Mouse (Mus musculus) granulocyte monocyte progenitor cell, adult 5-6 weeks (primary cell): ENCODE results near the gene Dzip1. TPM values are rescaled to one million over a fixed set of nuclear protein-coding genes. Genes with fewer than 3 reads are reported as not detected.

Experiments
- ATAC-seq: replicated peaks from 2 replicates; pipeline ENCODE4 v1.8.0; 2016; ENCODE audit warnings: mild to moderate bottlenecking, moderate TSS enrichment, inconsistent platforms; ENCODE audit not compliant: poor library complexity, severe bottlenecking
- total RNA-seq, 2 experiments: library from RNA; stranded (forward) in 1 of 2; stranded (reverse) in 1 of 2; fragments of 200-712, 200-1000 nt in 1 of 2; fragments of >200 nt in 1 of 2; fragmentation: Nextera tagmentation in 1 of 2; gene quantifications; 2 replicates each; pipeline ENCODE4 v1.2.3; 2014 to 2017

Gene Dzip1
- total RNA-seq, 2 experiments from 2014 or later = not detected

- no peak for ATAC-seq
These were observed 46.8 kb downstream of the Dzip1 start for GRCm38 (mm10) chr14:118878346-118878910.

DNA sequence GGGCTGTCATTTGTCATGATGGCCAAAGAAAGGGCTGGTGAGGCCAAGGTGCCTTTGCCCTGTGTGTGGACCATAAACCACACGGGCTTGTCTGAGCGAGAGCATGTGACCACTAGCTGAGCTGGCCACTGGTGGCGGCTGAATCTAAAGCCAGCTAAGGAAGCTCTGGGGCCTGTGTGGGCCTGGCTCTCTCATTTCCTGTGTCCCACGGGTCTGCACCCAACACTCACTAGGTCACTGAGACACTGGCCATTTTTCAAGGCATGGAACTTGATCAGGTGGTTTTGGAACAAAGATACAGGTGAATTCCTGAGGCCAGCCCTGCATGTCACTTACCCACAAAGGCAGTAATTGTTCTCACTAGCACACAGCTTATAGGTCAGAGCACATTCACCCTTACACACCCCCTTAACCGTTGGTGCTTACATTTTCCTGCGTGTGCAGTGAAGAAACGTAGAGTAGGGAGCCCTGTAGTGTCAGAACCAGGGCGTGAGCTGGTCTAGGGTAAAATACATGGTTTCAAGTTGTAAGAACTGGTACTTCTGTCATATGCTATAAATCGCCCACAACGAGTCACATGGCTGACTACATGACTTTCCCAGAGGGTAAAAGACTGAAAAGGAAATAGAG lies 50.4 kb downstream of the Dzip1 start:
- no peak for ATAC-seq

DNA sequence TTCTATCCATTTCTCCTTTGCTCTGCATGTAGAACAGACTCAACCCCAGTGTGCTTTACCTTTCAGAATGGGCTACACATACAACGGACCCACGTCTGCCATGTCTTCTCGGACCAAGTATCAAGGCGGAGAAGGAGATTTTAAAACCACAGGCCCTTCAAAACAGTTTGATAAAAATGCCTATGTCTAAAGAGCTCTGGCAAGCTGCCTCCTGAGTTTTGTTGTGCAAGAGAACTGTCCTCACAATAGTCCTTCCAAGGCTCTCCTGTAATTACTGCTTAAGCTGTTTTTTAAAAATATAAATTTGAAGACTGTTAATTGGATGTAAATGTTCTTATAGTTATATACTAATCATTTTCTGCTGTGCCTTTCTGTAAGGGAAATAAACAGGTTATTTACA lies 51.1 kb downstream of the Dzip1 start:
- ATAC-seq = no peak

GRCm38 (mm10) chr14:118869712-118870111 lies 55.5 kb downstream of the Dzip1 start:
- peak; percentile 35 for ATAC-seq

DNA sequence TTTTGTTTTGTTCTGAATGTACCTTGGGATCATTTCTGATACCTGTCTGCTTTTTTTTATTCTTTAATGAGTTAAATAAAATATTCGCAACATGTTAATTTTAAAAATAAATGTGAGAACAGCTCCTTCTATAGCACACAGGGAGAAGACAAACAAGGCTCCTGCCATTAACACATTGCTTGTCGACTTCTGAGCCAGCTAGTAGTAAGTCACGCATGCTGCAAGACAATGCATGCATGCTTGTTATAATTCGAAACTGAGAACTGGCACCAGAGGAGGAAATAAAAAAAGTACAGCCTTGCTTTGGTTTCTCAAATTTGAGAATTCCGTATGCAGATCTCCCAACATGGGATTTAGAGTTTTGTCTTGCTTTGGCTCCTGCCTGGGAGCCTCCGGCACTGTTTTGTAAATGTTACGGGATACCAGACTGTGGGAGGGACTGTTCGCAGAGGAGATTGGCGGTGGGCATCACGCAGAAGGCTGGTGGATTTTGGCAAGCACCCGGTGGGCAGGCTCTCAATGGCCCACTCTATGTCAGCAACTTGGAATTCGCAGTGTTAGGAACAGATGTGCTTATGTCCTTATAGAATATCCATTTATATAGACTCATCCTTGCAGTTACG lies 57.0 kb downstream of the Dzip1 start:
- no peak for ATAC-seq

DNA sequence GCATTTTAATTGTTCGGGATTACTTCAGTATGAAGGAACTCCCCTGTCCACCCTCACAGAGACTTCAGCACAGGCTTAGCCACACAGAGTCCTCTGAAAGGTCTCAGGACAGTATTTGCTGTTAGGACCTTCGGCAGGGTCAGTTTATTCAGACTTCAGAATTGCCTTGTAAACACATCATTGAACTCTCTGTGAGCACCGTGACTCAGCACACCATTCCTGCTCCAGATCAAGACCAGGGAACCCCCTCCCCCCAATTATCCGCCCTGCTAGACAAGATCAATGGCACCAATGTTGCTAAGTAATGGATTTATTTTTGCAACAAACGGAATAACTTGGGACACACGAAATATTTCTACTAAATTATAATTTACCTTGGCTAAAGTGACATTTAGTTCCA lies 57.9 kb downstream of the Dzip1 start:
- ATAC-seq = no peak

GRCm38 (mm10) chr14:118866014-118866811 lies 59.0 kb downstream of the Dzip1 start:
- ATAC-seq = no peak

GRCm38 (mm10) chr14:118864905-118865304 lies 60.4 kb downstream of the Dzip1 start:
- no peak for ATAC-seq

DNA sequence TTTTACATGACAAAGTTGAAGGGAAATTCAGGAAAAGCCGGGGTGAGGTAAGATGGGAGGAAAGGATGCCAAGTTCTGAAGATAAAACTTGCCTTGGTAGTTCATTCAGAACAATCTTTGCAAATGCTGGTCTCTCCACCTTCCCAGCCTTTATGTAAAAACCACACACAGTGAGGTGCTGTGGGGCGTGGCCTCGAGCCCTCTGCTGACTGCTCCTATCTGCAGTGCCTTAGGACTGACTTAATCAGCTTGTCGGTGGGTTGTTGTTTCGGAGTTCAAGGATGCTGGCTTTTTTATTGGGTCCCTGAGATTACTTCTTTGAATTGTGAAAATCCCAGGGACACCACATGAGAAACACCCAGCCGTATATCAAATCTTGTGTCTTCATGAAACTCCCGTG lies 63.0 kb downstream of the Dzip1 start:
- no peak for ATAC-seq

DNA sequence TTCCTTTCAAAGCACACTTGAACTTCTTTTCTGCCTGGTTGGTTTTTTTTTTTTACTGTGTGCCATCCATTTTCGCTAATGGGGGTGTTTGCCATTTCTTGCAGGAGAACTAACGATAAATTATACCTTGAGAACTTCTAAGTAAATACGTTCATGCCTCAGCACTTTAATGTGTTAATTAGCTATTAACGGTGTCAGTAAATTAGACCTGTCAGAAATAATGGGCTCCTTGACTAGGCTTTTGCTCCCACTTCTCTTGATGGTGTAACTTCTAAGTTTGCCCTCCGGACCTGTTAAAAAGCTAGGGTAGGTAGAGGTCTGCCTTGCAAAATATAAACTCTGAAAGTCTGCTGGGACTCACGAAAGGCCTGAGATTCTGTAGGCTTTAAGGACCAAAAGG lies 66.9 kb downstream of the Dzip1 start:
- ATAC-seq = no peak

DNA sequence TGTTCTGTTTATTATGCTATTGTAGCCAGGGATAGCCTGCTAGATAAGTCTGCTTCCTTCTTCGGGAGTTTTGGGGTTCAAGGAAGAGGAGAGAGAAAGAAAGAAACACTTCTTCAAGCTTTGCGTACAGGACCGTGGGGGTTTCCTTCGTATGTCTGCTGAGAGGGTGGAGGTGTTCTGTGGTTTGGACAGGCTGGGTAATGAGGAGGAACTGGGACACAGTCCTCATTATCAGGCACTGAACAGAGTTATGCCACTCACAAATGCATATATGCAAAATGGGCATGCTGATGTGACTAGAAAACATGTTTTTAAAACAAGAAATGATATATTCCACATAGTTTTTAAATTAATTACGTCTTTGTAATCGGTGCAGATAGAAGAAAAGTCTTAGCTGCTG lies 68.7 kb downstream of the Dzip1 start:
- no peak for ATAC-seq

DNA sequence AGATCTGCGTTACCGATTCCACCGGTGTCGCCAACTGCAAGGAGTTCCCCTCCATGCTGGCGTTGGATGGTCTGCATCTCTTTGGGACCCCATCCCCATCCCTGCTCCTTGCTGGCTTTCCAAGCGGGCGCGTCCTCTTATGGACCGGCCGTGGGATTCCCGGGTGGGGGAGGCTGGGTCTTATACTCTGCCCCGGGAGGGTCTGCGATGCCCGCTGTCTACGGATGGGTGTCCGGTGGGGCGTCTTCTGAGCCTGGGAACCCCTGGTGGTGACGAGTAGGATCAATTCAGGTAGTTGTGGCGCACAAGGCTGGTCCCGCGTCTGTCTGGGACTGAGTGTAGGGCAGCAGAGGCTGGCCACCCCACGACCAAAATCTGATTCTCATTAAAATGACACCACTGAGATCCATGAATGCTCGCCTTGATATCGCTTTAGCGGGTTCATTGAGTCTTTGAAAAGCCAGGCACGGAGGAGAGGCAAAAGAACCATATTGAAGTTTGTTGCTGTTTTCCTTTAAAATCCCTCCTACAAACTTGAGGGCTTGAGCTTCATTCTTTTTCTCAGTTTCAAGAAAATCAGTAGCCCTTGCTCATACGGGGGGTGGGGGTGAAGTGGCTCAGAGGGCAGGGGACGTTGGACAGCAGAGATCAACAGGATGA lies 70.0 kb downstream of the Dzip1 start:
- peak; percentile 18; the same call in 1 of the 2 replicates for ATAC-seq

DNA sequence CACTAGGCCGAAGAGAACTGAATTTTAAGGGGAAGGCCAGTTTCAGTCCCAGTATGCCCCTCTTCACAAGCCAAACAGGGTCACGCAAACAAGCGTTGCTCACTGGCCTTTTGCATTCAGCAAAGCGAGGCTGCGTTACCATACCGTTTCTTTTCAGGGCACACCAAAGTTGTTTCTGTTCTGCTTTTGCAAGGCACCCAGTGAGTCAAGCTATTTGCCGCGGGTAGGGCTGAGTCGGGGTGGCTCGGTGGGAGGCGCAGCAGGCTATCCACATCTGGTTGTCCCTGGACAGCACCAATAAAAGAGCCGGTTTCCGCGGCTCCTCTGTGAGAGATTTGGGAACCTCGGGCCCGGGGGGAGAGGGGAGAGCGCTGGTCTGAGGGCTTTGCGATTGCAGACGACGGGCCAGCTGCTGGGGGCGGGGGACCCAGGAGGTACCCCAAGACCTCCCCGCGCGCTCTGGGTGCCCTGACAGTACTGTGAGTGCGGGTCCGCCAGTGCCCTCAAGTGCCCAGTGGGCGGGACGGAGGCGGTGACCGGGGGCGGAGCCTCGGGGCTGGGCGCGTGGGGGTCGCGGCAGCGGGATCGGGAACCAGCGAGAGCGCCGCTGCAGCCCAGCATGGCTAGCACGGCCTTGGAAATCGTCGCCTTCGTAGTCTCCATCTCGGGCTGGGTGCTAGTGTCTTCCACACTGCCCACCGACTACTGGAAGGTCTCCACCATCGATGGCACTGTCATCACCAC lies 70.7 kb downstream of the Dzip1 start:
- ATAC-seq = peak; percentile 85

DNA sequence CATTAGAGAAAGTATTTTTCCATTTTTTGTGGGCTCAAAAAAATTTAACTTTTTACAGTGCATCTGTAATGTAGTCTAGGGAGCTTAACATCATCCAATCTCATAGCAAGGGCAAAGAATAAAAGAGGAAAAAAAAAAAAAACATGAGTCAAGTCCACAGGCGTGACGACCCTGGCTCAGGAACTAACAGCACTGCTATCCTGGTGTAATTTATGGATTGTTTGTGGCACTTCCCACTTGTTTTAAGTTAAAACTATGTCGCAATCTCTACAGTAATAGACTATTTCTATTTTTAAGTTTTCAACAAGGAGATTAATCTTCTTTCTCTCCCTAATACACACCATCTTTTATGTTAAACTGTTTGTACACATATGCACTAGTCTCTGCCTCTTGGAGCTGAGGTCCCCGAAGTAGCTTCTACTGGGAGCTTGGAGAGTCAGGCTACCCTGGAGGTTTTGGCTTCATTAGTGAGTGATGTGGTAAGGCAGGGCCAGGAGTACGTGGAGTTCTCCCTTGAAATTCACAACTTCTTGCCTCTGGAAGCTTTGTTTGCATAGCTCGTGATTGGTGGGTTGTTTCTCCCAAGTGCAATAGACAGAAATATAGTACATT lies 73.7 kb downstream of the Dzip1 start:
- no peak for ATAC-seq

- ATAC-seq = peak; percentile 23
These were observed 74.6 kb downstream of the Dzip1 start for GRCm38 (mm10) chr14:118850696-118851035.

DNA sequence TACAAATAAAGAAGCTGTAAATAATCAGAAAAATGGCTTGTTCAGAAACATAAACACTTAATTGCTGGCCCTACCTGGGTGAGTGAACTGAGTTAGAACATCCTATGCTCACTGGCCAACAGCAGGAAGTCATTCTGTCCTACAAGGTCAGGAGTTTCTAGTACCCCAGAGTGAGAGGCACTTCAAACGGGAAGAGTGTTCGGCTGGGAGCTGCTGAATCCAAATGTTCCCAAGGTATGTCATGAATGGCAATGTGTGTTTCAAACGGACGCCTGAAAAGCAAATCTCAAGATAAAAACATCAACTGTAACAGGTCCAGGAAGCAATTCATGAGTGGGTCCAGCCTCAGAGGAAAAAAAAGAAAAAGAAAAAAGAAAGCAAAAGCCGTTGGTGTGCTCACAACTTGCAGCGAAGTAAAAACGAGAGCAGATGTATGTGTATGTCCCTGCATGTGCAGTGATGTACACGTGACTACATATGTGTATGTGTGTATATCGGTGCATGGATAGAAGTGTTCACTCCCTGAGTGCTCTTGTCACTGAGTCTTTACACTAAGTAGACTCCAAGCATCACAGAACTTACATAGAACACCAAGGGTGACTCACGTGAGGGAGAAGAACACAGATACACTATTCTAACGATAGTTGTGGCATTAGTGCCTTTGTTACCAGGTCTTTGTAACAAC lies 75.1 kb downstream of the Dzip1 start:
- peak; percentile 6; the same call in 1 of the 2 replicates for ATAC-seq

- no peak for ATAC-seq
These were observed 77.1 kb downstream of the Dzip1 start for GRCm38 (mm10) chr14:118848171-118848570.

- ATAC-seq = no peak
These were observed 78.4 kb downstream of the Dzip1 start for GRCm38 (mm10) chr14:118846834-118847233.

DNA sequence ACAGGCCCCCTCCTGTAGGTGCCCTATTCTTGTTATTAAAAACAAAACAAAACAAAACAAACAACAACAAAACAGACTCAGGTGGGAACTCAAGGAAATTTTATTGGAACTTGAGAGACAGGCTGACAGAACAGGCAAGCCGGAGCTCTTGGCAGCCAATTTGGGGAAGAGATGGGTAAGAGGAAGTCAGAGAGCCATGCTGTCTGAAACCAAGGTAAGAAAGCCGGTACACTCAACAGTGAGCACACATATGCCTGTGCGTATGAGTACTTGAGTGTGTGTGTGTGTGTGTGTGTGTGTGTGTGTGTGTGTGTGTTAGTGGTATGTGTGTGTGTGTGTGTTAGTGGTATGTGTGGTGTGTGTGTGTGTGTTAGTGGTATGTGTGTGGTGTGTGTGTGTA lies 82.9 kb downstream of the Dzip1 start:
- peak; percentile 82 for ATAC-seq
